Mouse (Mus musculus): Measurements from ENCODE around the gene Pole2. TPM values are rescaled to one million over a fixed set of nuclear protein-coding genes. Genes with fewer than 3 reads are reported as not detected.
A peak's percentile ranks its signal among the peaks of the same experiment; 100 is the strongest.
"Not testable (repeated sequence)": the region's sequence is repeated elsewhere in the genome, so short reads cannot be mapped to it uniquely, and the experiment has no call there.

Gene Pole2
- polyA plus RNA-seq, 1 experiment from 2014 or later: 2.5 TPM

DNA sequence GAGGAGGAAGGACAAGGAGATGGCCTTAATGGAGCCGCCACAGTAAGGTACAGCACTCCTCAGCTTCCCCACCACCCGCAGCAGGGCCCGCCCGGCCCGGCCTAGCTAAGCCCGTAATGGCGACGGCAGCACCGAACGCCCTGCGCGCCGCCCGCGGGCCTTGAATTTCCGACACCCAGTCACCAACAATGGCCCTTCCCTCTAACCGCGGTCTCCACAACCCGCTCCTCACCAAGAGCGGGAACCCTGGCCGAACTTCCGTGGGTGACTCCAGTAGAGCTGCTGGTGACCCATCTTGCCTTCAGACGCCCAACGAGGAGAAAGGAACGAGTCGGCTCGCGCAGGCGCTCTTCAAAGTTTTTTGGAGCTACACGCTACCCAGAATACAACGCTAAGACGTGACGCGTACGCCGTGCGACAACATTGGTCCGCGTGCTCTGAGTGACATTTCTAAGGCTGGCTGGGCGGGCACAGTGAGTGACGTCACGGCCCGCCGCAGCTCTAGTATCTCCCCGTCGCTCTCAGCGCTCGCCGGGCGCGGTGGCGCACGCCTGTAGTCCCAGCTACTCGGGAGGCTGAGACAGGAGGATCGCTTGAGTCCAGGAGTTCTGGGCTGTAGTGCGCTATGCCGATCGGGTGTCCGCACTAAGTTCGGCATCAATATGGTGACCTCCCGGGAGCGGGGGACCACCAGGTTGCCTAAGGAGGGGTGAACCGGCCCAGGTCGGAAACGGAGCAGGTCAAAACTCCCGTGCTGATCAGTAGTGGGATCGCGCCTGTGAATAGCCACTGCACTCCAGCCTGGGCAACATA, 69.0 kb downstream of the Pole2 start, which contains the start of gene Rps29:
Gene Rps29, minus strand, starts transcription at position 422 of the 813 bp plus-strand sequence.
- H3K27me3 ChIP-seq (ENCODE audit: control insufficient read depth, insufficient read depth, low read depth, low read length); H3K36me3 ChIP-seq (ENCODE audit: control insufficient read depth, insufficient read depth, low read length); H3K9me3 ChIP-seq (replicated peaks; ENCODE audit: control insufficient read depth, low read length, poor library complexity, severe bottlenecking): not testable (repeated sequence)
- Histone ChIP-seq H3K9ac (ENCODE audit: low read depth, low read length) (peak within 1 kb of the TSS; percentile 87), H3K4me1 (ENCODE audit: control insufficient read depth, insufficient read depth, low read length) (peaks cover 12% of the 10 kb centered on the region), H3K4me2 (ENCODE audit: low read length) (peak within 1 kb of the TSS; percentile 83), H3K4me3 (ENCODE audit: low read depth, low read length) (peak within 1 kb of the TSS; percentile 72), H3K27ac (ENCODE audit: low read length) (peak within 1 kb of the TSS; percentile 93)
- peak; percentile 99 for ATAC-seq
- WGBS: under 1% methylated on average over 54 of the region's 68 CpGs

DNA sequence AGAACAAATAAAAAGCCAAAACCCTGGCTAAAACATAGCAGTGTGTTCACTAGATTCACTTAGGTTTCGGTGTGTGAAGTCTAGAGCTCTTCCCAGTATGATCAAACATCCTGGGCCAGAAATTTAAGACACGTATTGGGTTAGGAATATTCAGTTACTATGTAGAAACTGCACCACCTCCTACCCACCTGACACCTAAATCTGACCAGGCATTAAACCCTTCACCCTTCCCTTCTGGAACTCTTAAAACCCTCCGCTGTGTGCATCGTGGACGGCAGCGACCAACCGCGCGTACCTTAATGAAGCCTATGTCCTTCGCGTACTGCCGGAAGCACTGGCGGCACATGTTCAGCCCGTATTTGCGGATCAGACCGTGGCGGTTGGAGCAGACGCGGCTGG, 69.6 kb downstream of the Pole2 start:
- Histone ChIP-seq H3K4me1 (ENCODE audit: control insufficient read depth, insufficient read depth, low read length) (peaks cover 12% of the 10 kb centered on the region), H3K4me3 (ENCODE audit: low read depth, low read length) (peak overlapping the region; percentile 72), H3K36me3 (ENCODE audit: control insufficient read depth, insufficient read depth, low read length) (peaks cover 6% of the 10 kb centered on the region; the same call in 1 of the 2 replicates), H3K27me3 (ENCODE audit: control insufficient read depth, insufficient read depth, low read depth, low read length) (no peaks in the 10 kb centered on the region), H3K9ac (ENCODE audit: low read depth, low read length) (peak overlapping the region; percentile 87), H3K27ac (ENCODE audit: low read length) (peak overlapping the region; percentile 93), H3K9me3 (replicated peaks; ENCODE audit: control insufficient read depth, low read length, poor library complexity, severe bottlenecking) (no peaks in the 10 kb centered on the region), H3K4me2 (ENCODE audit: low read length) (peak overlapping the region; percentile 83)
- ATAC-seq: no peak
- under 1% methylated on average over 19 of the region's 19 CpGs for WGBS

DNA sequence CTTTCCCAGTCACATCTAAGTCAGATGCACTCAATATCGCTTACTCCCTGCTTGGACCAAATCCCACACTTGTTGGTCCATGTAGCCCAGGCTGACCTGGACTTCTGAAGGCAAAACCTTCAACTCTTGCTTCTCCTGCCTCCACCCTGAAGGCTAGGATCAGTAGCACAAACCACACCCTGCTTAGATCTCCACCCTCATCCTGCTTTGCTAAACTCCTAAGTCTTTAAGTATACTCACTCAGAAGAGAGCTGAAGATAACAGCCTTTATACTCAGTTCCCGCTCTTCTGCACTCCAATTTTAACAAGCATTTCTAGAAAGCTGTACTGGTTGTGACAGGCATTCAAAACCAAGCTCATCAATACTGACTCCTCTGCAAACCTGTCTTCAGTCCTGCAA, 70.9 kb downstream of the Pole2 start:
- no peak overlapping the region for H3K4me2 ChIP-seq (ENCODE audit: low read length)
- no peak overlapping the region for H3K9ac ChIP-seq (ENCODE audit: low read depth, low read length)
- no peaks in the 10 kb centered on the region for H3K9me3 ChIP-seq (replicated peaks; ENCODE audit: control insufficient read depth, low read length, poor library complexity, severe bottlenecking)
- WGBS: 100% methylated on average over 2 of the region's 2 CpGs
- peaks cover 6% of the 10 kb centered on the region; the same call in 1 of the 2 replicates for H3K36me3 ChIP-seq (ENCODE audit: control insufficient read depth, insufficient read depth, low read length)
- H3K27me3 ChIP-seq (ENCODE audit: control insufficient read depth, insufficient read depth, low read depth, low read length): no peaks in the 10 kb centered on the region
- H3K27ac ChIP-seq (ENCODE audit: low read length): no peak overlapping the region
- H3K4me3 ChIP-seq (ENCODE audit: low read depth, low read length): no peak overlapping the region
- no peak for ATAC-seq
- H3K4me1 ChIP-seq (ENCODE audit: control insufficient read depth, insufficient read depth, low read length): peaks cover 12% of the 10 kb centered on the region

DNA sequence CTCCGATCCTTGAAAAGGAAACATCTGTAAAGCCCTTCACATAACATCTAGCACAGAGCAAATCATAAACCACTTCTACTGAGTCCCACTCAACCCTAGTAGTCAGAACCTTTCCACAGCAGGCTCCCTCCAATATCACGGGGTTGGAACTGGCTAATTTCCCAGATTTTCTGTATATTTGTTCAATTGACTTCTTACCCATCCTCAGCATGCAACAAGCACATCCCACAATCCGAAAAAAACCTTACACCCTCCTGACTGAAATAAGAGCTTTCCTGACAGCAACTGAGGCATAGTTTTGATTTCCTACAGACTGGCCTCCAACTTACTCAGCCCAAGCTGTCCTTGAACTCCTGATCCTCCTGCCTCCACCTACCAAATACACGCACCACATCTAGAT, 71.6 kb downstream of the Pole2 start:
- Histone ChIP-seq H3K4me2 (ENCODE audit: low read length) (no peak overlapping the region), H3K4me1 (ENCODE audit: control insufficient read depth, insufficient read depth, low read length) (peaks cover 12% of the 10 kb centered on the region), H3K9ac (ENCODE audit: low read depth, low read length) (no peak overlapping the region), H3K36me3 (ENCODE audit: control insufficient read depth, insufficient read depth, low read length) (peaks cover 6% of the 10 kb centered on the region; the same call in 1 of the 2 replicates), H3K27ac (ENCODE audit: low read length) (no peak overlapping the region), H3K4me3 (ENCODE audit: low read depth, low read length) (no peak overlapping the region), H3K9me3 (replicated peaks; ENCODE audit: control insufficient read depth, low read length, poor library complexity, severe bottlenecking) (no peaks in the 10 kb centered on the region), H3K27me3 (ENCODE audit: control insufficient read depth, insufficient read depth, low read depth, low read length) (no peaks in the 10 kb centered on the region)
- 88% methylated on average over 4 of the region's 4 CpGs for WGBS
- no peak for ATAC-seq

DNA sequence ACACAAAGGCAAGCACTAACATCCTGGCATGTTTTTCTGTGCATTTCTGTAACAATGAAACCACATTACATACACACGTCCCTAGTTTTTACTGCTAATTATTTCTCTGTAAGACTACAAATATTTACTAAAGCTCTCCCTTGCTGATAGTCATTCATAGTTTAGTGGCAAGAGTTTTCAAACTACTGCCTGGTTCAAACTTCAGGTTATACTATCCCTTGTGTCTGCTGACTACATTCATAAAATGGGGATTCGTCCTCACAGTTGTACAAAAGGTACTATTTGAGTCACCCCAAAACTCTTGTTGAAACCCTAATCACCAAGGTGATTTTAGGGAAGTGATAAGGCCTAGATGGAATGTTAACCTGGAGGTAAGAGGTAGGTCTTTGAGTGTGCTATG, 72.1 kb downstream of the Pole2 start:
- no peaks in the 10 kb centered on the region for H3K27me3 ChIP-seq (ENCODE audit: control insufficient read depth, insufficient read depth, low read depth, low read length)
- H3K9me3 ChIP-seq (replicated peaks; ENCODE audit: control insufficient read depth, low read length, poor library complexity, severe bottlenecking): no peaks in the 10 kb centered on the region
- H3K4me1 ChIP-seq (ENCODE audit: control insufficient read depth, insufficient read depth, low read length): peaks cover 12% of the 10 kb centered on the region
- ATAC-seq: no peak
- WGBS: 78% methylated on average over 2 of the region's 2 CpGs
- H3K4me2 ChIP-seq (ENCODE audit: low read length): no peak overlapping the region
- H3K36me3 ChIP-seq (ENCODE audit: control insufficient read depth, insufficient read depth, low read length): peaks cover 6% of the 10 kb centered on the region; the same call in 1 of the 2 replicates
- no peak overlapping the region for H3K4me3 ChIP-seq (ENCODE audit: low read depth, low read length)
- H3K9ac ChIP-seq (ENCODE audit: low read depth, low read length): no peak overlapping the region
- H3K27ac ChIP-seq (ENCODE audit: low read length): no peak overlapping the region

Small RNAs within 50 kb of the gene (microRNA-seq; reads per million reads assigned to microRNA genes)
- gene Gm47287: not detected
- 0.86 reads per million for gene Gm47295

Other genes starting within 250 kb of the Pole2 start
- 919 and 945 TPM in 2 replicates for gene Rps29, start 69.0 kb downstream of the Pole2 start, polyA plus RNA-seq (2015; fragmentation: Nextera tagmentation; extraction: Ambion mirVana)
- 2.9 and 3.1 TPM in 2 replicates for gene Lrr1, start 59.4 kb downstream of the Pole2 start, polyA plus RNA-seq (2015; fragmentation: Nextera tagmentation; extraction: Ambion mirVana)
- gene Rpl36al, start 44.1 kb downstream of the Pole2 start, polyA plus RNA-seq (2015; fragmentation: Nextera tagmentation; extraction: Ambion mirVana): 286 and 296 TPM in 2 replicates
- gene Mgat2, start 44.0 kb downstream of the Pole2 start, polyA plus RNA-seq (2015; fragmentation: Nextera tagmentation; extraction: Ambion mirVana): 30.6 and 34.7 TPM in 2 replicates
- gene Gm49383, start 31.1 kb downstream of the Pole2 start, polyA plus RNA-seq (2015; fragmentation: Nextera tagmentation; extraction: Ambion mirVana): 11.8 and 14.7 TPM in 2 replicates
- 5.9 and 6.4 TPM in 2 replicates for gene Dnaaf2, start 29.8 kb downstream of the Pole2 start, polyA plus RNA-seq (2015; fragmentation: Nextera tagmentation; extraction: Ambion mirVana)
- 9.8 and 13.1 TPM in 2 replicates for gene Gm49384, start 23.9 kb downstream of the Pole2 start, polyA plus RNA-seq (2015; fragmentation: Nextera tagmentation; extraction: Ambion mirVana)
- gene Klhdc1, start 13.0 kb upstream of the Pole2 start, polyA plus RNA-seq (2015; fragmentation: Nextera tagmentation; extraction: Ambion mirVana): 15.6 and 19.3 TPM in 2 replicates
- 282 and 300 TPM in 2 replicates for gene Klhdc2, start 68.5 kb upstream of the Pole2 start, polyA plus RNA-seq (2015; fragmentation: Nextera tagmentation; extraction: Ambion mirVana)
- gene Nemf, start 129.0 kb upstream of the Pole2 start, polyA plus RNA-seq (2015; fragmentation: Nextera tagmentation; extraction: Ambion mirVana): 86.5 and 91.1 TPM in 2 replicates
- gene Arf6, start 144.0 kb upstream of the Pole2 start, polyA plus RNA-seq (2015; fragmentation: Nextera tagmentation; extraction: Ambion mirVana): 20.4 and 20.7 TPM in 2 replicates
- 0.88 and 0.99 TPM in 2 replicates for gene Gm9887, start 144.3 kb upstream of the Pole2 start, polyA plus RNA-seq (2015; fragmentation: Nextera tagmentation; extraction: Ambion mirVana)

Measured in midbrain, embryonic 16.5 days (tissue).